Mouse (Mus musculus): ENCODE measurements around the gene Snx30.
A peak's percentile ranks its signal among the peaks of the same experiment; 100 is the strongest.

Snx30 gene

GRCm38 (mm10) chr4:59902547-59902946 is 96.9 kb downstream of the Snx30 start:
- no peak for DNase-seq (ENCODE audit: low spot score in 2 of 2)

- DNase-seq (ENCODE audit: low spot score in 2 of 2): no peak
These were observed 101.5 kb downstream of the Snx30 start for GRCm38 (mm10) chr4:59907092-59907491.

GRCm38 (mm10) chr4:59907657-59908230 is 102.1 kb downstream of the Snx30 start:
- DNase-seq (ENCODE audit: low spot score in 2 of 2): no peak

- DNase-seq (ENCODE audit: low spot score in 2 of 2): no peak
These were observed 103.1 kb downstream of the Snx30 start for GRCm38 (mm10) chr4:59908785-59909184.

GRCm38 (mm10) chr4:59914608-59915403 is 109.2 kb downstream of the Snx30 start, which contains the start of gene Slc46a2:
Gene Slc46a2 (minus strand): TSS chr4:59915056.
- no peak for DNase-seq (ENCODE audit: low spot score in 2 of 2)

- no peak for DNase-seq (ENCODE audit: low spot score in 2 of 2)
These were observed 112.3 kb downstream of the Snx30 start for GRCm38 (mm10) chr4:59917966-59918365.

GRCm38 (mm10) chr4:59925082-59925481 is 119.4 kb downstream of the Snx30 start:
- DNase-seq (ENCODE audit: low spot score in 2 of 2): no peak

- DNase-seq (ENCODE audit: low spot score in 2 of 2): no peak
These were observed 122.0 kb downstream of the Snx30 start for GRCm38 (mm10) chr4:59927666-59928065.

GRCm38 (mm10) chr4:59928347-59928746 is 122.7 kb downstream of the Snx30 start:
- DNase-seq (ENCODE audit: low spot score in 2 of 2): peak; percentile 32 to 57

GRCm38 (mm10) chr4:59932505-59933281 is 127.1 kb downstream of the Snx30 start:
- DNase-seq (ENCODE audit: low spot score in 2 of 2): no peak

GRCm38 (mm10) chr4:59937543-59937942 is 131.9 kb downstream of the Snx30 start:
- DNase-seq (ENCODE audit: low spot score in 2 of 2): no peak
